Mouse (Mus musculus) kidney, postnatal 36 days (tissue): ENCODE measurements around the gene Syn2.

Source experiments
- DNase-seq, 2 experiments: peaks; one replicate each; pipeline ENCODE4 v3.0.0; 2021 to 2022; ENCODE audit warnings: mixed read lengths in 2 of 2

The Syn2 gene

DNA sequence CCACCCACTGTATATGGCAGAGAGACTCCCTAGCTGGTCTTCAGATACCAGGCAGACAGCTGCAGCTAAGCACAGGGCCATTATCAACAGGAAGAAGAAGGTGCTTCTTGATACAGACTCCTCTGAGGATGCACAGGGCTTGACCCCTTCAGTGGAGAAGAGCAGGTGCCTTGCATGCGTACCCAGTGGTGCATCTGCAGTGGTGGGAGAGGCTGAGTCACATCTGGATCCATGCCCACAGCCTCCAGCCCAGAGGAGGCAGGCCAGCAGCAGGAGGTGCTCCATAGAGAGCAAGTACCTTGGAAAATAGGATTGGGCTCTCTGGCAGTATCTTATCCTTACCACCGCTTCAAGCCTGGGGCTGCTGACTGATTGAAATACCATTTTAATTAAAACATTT lies 159.2 kb downstream of the Syn2 start:
- no peak for DNase-seq

GRCm38 (mm10) chr6:115307134-115307533 lies 172.4 kb downstream of the Syn2 start:
- no peak for DNase-seq

- no peak for DNase-seq
These were observed 178.1 kb downstream of the Syn2 start for GRCm38 (mm10) chr6:115312780-115313179.

DNA sequence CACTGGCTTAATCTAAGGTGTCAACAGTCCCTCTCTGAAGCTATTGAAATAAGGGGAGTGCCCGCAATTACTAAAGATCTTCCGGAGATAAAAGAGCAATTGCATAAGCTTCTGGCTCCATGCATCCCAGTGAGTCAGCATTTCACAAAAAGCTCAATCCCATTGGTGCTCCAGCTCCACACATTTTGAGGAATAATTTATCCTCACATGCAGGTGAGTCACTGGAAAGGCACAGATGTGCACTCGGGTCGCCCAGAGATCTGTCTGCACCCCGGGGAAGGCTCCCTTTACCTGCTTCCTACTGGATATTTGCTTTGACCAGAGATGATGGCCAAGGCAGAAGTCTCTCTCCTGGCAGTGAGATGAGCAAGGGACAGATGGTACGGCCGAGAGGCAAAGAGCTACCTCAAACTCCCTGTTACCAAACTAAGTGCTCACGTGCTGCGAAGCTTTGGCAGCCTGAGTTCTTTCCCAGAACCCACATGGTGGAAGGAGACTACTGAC lies 178.6 kb downstream of the Syn2 start:
- no peak for DNase-seq

- no peak for DNase-seq
These were observed 179.2 kb downstream of the Syn2 start for GRCm38 (mm10) chr6:115313910-115314309.

DNA sequence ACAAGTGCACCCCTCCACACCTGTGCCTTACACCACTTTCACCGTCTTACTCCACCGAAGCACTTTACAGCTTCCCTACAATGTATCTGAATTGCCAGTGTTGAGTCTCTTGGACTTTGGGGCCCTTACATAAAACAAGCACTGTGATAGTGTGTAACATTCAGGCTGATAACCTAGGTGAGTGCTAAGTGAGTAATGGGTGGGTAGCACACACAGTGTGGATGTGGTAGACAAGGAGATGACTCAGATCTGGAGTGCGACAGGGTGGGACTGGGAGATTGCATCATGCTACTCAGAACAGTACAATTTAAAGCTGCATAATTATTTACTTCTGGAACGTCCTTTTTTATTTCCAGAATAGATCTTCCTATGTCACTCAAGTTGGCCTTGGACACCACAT lies 181.1 kb downstream of the Syn2 start:
- DNase-seq = no peak

- peak in 1 of 2 experiments; percentile 4 for DNase-seq
These were observed 182.1 kb downstream of the Syn2 start for GRCm38 (mm10) chr6:115316811-115317221.

DNA sequence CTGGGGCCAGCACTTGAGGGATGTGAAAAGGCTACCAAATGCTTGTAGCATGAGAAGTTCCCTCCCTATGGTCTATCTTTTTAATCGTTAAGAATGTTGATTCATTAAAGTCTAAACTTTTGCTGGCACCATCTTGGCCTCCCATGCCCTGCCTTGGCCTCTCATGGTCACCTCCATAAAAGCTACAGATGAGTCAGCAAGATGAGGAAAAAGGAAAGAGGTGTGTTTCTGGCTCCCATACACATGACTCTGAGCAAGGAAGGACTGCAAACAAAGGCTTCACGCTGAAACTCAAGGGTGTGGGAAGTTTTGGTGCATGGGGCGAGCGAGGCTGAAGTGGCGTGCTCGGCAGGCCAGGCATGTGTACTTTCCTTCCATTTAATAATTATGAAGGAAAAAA lies 184.1 kb downstream of the Syn2 start:
- DNase-seq = no peak

DNA sequence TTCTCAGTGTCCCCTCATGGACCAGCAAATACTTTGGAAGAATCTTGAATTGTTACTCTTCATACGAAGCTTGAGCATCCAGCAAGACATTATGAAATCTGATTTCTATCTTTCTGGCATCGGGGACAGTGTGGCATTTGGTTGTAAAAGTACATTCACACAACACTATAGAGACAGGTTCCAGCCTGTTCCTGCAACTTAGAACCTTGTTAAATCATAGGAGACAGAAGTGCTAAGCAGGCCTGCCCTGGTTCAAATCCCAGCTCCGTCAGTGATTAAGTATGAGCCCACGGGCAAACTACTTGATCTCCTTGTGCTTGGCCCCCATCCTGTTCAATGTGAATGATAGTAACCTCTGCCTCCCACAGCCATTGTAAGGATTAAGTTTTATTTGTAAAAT lies 185.0 kb downstream of the Syn2 start:
- no peak for DNase-seq

DNA sequence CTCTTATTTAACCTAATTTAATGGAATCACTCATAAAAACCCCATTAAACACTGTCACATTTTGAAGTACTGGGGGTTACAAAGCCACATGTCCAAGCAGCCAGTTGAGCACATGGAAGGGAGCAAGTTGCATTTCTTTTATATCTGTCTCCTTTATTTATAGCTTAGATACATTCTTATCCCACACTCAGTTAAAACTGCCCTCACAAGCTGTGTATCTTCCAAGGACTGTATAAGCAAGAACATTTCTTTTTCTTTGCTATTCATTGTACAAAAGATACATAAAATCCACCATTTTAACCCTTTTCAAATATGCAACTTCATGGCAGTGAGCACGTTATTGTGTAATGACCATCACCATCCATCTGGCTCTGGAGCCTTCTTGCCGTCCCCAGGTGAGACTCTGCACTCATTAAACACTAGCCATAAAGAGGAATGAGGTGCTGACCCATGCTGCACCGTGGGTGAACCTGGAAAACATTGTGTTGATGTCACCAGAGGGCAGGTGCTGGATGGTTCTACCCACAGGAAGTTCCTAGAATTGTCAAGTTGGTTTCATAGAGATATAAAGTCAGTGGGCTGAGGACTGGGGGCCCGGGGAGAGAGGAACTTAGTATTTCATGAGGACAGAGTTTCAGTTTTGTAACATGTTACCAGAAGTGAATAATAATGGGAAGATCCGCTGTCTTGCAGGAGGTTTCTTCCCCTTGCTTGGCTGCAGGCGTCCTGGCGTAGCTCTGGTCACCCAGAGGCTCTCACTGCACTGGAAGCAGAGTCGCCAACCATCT lies 186.4 kb downstream of the Syn2 start:
- DNase-seq = no peak

GRCm38 (mm10) chr6:115321883-115322351 lies 187.2 kb downstream of the Syn2 start:
- no peak for DNase-seq

GRCm38 (mm10) chr6:115322956-115323355 lies 188.3 kb downstream of the Syn2 start:
- no peak for DNase-seq

GRCm38 (mm10) chr6:115330964-115331363 lies 196.3 kb downstream of the Syn2 start:
- no peak for DNase-seq
